Mouse (Mus musculus) left cerebral cortex, adult 11 months (tissue): Measurements from ENCODE around the gene Sf3a2.
A peak's percentile ranks its signal among the peaks of the same experiment; 100 is the strongest.
"Not testable (repeated sequence)": the region's sequence is repeated elsewhere in the genome, so short reads cannot be mapped to it uniquely, and the experiment has no call there.

ENCODE experiments used
- DNase-seq: peaks from one replicate; pipeline ENCODE4 v3.0.0; 2022; ENCODE audit warnings: low spot score

Sf3a2 gene

DNA sequence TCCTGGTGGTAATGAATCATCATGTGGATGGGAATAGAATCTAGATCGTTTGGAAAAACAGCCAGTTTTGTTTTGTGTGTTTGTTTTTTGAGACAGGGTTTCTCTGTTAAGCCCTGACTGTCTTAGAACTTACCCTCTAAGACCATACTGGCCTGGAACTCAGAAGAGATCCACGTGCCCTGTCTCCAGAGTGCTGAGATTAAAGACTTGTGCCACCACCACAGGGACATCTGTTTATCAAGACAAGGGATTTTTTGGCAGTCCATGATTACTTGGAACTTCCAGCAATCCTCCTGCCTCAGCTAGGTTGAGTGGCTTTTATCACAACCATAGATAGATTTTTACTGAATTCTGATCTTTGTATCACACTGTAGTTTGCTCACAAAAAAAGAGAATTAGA is 26.8 kb downstream of the Sf3a2 start:
- DNase-seq, result no peak

DNA sequence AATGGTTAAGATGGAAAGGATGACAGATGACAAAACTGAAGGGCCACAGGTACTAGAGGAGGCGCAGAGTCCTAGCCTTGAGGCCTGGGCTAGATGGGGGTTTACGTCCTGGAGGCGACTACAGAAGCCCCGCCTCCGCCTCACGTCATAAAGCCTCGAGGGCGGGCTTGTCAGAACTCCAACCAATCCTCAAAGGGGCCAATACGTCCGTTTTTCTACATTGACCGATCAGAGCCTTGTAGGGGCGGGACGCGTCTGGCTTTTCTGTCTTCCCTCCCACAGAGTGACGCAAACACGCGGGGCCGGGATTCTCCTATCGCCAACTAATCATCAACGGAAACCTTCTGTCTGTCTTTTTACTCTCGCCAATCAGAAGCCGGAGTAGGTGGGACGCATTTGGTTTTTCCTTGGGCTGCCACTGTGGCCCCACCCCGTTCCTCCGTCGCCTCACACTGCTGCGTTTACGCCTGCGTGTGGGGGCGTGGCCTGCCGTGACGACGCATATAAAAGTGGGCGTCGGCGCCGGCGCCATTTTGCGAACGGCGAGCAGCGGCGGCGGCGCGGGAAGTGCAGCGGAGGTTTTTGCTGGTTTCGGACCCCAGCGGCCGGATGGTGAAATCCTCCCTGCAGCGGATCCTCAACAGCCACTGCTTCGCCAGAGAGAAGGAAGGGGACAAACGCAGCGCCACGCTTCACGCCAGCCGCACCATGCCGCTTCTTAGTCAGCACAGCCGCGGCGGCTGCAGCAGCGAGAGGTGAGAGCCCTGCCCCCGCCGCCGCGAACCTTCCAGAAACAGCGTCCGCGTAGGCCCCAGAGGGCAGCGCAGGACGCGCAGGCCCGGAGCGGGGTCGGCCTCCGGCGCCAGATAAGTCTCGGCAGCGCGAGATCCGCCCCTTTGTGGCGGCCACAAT is 28.4 kb downstream of the Sf3a2 start, which contains the start of gene Oaz1:
TSS of gene Oaz1 (plus strand) at position 506 of the 912 bp plus-strand sequence.
- DNase-seq, result peak; percentile 100

DNA sequence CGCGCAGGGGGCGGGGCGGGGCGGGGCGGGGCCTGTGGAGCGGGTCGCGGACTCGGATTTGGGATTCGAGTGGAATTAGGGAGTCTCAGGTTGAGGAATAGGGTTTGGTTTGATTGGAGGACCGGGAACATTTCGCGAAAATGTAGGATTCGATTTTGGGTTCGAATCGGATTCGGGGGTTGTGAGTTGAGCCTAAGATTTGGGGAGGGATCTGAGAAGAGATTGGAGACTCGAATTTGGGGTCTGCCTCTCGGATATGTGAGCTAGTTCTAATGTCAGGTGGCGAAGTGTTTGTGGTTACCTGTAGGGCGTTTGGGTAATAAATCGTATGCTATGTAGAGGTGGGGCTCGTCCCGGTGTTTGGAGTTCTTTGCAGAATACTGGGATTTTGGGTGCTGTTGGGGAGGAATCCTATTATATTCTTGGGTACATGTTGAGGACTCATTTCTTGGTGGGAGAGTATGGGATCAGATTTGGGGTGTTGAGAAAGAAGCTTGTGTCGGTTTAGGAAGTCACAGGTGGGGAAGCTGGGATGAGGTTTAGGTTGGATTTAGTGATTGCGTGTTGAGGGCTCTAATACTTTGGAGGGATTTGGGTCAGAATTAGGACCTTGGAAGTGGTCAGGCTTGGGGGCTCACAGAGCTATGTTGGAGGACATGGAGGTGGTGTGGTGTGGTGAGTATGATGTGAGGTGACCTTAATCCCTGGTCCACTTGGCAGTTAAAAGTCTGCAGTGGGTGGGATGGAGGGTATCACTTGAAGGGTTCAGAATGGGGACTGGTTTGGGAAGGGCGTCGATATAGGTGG is 29.3 kb downstream of the Sf3a2 start:
- DNase-seq, result no peak

DNA sequence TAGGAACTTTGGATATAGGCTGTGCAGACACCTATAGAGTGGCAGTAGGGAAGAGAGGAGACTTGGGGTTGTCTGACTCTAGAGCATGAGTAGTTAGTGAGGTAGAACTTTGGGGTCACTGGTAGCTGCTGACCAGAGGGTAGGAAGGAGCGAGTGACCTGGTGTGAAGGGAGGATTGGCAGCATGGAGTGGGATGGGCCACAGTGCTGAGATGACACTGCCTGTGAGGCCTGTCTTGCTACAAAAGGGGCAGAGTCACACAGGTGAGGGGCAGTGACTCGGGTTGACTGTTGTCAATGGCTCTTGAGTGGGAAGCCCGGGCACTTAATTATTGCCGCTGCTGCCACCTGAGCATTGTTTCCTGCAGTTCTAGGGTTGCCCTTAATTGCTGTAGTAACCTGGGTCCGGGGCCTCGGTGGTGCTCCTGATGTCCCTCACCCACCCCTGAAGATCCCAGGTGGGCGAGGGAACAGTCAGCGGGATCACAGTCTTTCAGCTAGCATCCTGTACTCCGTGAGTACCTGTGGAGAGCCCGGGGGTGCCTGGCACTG is 29.9 kb downstream of the Sf3a2 start:
- DNase-seq, result no peak

DNA sequence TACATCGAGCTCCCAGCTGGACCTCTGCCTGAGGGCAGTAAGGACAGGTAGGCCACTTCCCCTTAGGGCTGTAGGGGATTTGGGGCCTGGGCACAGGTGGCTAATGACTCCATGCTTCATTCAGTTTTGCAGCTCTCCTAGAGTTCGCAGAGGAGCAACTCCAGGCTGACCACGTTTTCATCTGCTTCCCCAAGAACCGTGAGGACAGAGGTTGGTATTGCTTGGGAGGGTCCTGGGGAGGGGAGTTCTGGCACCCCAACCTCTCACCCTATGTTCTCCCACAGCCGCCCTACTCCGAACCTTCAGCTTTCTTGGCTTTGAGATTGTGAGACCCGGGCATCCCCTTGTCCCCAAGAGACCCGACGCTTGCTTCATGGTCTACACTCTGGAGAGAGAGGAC is 30.6 kb downstream of the Sf3a2 start:
- DNase-seq, result not testable (repeated sequence)

DNA sequence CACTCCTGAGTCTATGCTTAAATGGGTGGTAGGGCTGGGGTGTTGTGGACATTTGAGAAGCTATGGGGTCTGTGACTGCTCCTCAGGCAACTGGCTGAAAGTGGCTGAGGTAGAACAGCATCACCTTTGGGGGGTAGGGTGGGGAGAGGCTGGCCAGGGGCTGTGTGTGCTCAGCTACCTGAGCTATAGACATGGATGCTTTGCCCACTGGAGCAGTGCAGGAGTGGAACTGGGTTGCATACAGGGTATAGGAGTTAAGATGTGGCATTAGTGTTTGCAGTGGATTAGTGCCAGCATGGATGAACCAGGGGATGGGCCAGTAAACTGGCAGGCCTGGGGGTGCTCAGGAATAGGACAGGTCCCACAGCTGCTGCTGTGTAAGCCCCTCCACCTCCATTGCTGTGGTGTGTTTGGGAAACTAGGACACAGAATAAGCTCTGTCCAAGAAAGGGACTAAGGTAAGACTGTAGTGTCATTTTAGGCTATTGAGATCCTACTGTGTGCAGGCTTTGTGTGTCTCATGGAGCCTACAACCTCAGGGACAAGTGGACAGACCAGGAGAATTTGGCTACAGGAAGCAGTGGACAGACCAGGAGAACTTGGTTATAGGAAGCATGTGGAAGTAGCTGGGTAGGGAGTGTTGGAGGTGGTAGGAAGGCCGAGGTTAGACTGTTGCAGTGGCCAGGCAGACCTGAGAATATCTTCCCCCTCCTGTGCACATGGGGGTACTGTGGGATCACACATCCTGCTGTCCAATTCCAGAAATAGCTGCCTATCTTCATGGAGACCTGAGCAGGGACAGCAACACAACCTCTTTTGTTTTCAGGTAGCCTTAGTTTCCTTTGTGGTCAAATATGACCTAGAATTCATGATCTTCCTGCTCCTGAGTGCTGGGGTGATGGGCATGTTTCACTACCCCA is 31.6 kb downstream of the Sf3a2 start:
- DNase-seq, result no peak

DNA sequence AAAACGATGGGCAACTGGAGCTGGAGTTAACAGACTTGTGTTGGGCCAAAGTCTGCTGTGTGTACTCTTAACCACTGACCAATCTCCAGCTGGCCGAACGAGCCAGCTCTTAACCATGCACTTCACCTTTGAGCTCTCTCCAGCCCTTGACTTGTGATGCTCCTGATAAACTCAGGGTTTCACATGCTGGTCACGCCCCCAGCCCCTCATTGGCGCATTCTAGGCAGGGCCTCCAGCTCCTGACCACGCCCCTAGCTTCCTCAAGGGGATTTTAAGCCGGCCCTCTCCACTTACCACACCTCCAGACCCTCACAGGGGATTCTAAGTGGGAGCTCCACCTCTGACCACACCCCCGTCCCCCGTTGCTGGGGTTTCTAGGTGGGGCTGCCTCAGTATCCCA is 33.1 kb downstream of the Sf3a2 start:
- DNase-seq, result no peak

DNA sequence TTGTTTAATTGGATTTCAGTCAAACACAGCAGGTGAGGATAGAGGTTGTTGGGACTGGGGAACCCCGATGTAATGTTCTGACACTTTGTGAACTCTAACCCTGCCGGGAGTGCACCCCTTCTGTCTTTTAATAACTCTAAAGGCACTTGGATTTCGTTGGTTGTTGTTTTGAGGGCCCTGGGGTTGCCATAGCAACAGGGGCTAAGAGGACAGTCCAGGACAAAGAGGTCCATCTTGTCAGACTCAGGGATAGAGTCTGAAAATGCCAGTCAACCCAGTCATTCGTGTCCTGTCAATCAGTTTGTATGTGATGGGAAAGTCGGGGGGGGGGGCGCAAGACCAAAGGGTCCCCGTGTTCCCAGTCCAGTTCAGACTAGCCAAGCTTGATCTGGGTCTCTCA is 34.8 kb downstream of the Sf3a2 start:
- DNase-seq, result no peak

DNA sequence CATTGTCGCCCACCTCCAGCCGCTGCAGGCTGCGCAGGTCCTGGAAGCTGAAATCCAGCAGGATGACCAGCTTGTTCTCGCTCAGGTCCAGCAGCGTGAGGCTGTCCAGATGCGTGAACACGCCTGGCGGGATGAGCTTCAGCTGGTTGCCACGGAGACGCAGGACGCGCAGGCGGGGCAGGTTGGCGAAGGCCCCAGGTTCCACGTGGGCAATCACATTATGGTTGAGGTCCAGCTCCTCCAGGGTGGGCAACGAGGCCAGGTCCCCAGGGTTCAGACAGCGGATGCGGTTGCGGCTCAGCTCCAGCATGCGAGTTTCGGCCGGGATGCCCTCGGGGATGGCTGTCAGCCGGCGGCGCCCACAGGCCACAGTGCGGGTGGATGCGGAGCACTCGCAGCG is 37.6 kb downstream of the Sf3a2 start:
- no peak for DNase-seq

DNA sequence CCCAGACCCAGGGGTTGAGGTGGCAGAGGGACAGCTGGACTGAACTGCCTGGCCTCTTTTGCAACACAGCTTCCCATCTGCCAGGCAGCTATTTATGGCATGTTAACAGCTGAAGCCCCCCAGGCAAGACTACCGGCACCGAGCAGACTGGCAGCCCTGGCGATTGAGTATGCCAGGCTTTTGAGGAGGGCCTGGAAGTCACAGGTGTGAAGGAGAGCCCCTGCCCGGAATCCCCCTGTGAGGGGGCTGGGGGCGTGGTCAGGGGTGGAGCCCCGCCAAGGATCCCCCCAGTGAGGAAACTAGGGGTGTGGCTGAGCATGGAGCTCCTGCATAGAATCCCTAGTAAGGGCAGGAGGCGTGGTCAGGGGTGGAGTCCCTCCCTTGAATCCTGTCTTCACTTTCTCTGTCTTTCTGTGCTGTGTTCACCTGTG is 39.0 kb downstream of the Sf3a2 start:
- no peak for DNase-seq

DNA sequence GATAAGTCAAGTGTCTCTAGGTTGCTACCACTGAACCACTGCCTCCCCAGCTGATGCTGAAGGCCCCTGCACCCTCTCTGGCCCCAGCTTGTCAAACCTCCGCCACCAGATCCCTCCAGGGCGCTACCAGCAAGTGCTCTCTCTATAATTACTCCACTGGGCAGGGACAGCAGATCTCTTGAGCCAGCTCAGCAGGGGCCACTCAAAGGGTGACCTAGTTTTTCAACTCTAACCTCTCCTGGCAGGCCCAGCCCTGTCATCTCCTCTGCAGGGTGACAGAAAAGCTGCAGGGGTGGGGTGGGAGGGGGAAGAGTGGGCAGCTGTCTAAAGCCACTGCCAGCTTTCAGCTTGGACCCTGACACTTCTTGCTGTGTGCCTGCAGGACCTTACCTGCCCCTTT is 39.8 kb downstream of the Sf3a2 start:
- no peak for DNase-seq

DNA sequence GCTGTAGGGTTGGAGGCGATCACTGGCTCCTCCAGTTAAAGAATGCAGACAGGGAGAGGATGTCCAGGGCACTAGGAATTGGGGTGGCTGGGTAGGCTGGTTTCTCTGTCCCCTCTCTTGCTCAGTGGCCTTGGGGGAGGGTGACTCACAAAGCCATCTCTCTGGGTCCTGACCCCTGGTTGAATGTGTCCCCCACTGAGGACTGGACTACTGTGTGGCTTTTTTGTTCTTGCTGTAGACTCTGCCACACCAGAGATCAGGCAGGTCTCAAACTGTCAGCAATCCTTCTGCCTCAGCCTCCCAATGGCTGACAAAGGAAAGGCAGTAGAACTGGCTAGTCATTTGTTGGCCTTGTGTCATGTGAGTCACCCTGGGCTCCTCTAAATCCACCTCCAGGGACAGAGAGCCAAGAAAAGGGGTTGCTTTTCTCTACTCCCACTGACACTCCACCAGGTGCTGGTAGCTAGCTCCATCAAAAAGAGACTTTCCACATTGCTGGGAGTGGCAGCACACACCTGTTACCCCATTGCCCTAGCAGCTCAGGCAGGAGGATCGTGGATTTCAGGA is 40.4 kb downstream of the Sf3a2 start:
- no peak for DNase-seq

DNA sequence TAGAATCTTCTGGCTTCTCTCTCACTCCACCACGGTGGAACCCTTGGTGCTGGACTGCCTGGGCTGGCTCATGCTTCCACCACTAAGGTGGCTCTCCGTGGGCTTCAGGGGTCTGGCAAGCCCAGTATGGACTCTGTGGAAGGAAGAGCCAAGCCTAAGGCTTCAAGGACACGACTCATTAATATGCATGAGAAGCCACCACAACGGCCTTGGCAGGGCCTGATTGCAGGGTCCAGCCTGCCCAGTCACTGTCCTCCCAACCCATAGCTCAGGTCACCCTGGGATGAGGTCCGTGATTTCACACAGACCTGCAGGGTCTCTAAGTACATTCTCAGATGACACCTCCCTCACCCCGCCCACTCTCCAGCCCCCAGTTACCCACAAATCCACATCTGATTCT is 41.9 kb downstream of the Sf3a2 start:
- no peak for DNase-seq

DNA sequence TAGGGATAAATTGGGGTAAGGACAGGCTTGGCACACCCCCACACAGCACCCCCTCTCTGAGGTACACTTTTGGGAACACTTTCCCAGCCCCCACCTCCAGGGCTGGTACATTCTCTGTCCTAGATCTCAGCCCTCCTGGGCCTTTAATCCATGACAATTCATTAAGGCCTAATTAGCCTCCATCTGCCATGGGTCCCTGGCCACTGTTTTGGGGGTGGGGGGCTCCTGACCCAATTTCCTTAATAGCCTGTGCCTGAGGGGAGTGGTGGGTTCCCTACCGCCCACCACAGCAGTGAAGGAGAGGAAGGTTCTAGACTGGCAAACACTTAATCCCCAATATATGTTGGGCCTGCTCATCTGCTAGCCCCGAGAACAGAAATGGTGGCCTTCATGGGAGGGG is 43.7 kb downstream of the Sf3a2 start:
- no peak for DNase-seq

DNA sequence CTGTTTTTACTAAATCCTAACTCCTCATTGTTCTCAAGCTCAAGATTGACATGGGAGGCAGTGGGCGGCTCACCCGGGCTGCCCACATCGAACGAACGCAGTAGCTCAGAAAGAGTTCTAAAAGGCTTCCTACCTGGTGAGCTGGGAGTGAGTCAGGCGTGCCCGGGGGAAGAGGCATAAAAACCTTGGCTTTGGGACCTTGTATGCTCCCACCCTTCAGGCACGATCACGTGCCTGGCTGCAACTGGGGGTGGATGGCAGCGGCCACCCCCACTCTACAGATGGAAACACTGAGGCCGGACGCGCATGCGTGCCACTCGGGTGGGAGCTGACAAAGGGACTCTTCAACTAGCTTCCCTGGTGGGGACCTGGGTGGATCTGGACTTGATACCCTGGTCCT is 44.3 kb downstream of the Sf3a2 start:
- DNase-seq, result peak; percentile 55

DNA sequence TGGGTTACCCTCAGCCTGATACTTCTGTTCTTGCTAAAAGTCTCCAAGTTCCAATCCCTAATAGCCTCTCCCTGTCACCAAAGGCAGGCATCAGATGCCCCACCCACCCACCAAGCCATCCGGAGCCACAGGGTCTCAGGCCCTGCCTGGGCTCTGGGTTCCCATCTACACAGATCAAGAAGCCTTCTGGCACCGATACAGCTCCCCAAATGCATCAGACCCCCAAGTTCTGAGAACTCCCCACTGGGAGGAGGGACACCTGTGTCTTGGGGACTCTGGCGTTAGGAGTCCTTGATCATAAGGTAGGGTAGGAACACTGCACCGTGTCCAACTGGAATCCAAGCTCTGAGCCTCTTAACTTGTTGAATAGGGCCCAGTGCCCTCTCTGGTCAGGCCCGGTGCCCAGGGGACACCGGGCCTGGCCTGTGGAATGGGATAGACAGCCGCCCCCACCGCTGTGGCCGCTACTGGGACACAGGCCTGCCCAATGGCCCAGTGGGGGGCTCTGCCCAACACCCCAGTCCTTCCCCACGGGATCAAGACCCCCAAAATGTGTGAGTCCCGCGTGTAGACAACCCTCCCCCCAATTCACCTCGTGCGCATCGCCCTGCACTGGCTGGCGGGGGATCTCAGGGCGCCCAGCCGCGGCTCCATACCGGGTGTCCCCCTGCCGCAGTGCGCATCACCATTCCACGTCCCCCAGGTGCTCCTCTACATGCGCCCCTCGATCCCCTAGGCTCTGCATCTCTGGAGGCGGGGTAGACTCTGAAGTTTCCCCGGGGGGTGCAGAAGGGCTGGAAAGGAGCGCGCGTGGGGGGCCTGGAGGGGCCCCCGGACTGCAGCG is 45.3 kb downstream of the Sf3a2 start:
- DNase-seq, result no peak

DNA sequence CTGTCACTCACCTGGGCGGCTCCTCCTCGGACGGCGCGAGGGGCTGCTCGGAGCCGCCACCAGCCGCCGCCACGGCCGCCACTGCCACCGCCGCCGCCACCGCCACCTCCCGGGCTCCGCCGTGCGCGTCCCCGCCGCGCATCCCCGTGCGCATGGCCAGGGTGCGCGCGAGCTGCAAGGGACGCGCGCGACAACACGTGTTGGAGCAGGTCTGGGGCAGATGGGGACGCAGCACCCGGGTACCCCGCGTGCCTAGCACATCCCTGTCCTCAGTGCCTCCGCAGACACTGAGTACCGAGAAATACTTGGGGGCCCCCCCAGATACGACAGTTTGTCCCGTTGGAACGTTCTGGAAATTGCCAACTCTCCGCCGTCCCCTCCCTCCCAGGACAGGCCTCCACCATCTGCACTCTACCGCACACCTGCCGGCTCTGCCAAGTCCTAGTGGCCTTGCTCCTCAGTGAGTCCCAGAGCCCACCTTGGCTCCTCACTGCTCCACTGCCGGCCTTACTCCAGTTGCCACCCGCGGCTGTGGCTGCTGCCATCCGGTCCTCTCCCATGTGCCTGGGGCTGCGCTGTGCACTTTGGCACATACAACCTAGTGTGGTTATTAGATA is 46.0 kb downstream of the Sf3a2 start, which contains the start of gene Lingo3:
TSS of gene Lingo3 (minus strand) at position 109 of the 617 bp plus-strand sequence.
- DNase-seq, result no peak

DNA sequence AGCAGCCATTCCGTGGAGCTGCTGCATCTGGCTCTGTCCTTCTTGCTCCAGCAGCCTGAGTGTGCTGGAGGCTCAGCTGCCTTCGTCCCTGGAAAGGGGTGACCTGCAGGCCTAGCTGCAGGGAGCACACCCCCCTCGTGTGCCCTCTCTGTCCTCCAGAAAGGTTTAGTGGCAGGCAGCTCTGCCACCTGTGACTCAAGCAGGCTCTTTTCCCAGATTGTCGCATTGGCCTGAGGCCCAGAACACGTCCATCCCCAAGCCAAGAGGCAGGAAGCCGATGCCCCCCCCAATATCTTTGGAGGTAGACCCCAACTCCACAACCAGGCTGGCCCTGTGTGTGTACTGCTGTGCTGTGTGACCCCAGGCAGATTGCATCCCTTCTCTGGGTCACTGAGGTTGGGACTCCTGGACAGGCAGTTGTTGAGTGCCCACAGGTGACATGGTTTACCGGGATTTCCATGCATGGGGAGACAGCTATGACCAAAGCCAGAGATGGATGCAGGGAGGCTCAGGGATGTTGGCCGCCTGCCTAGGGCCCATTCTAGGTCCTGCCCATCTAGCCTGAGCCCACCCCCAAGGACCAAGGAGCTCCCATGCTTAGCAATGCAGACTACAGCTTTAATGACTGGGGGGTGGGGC is 47.2 kb downstream of the Sf3a2 start:
- no peak for DNase-seq

DNA sequence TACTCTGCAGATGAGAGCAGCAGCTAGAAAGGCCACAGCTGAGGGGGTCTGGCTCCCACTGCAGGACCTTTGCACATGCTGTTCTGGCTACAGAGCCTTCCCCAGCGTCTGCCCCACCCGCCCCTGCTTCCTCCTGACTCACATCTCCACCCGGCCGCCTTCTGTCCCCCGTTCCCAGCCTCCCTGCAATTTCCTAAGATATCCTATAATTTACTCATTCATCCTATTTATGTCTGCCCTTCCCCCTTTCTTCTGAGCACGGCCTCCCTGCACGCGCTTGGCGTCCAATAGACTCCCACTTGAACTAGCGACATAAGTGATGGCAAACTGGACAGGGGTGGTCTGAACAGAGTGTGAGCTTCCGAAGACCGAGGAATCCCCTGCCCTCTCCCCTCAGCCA is 47.7 kb downstream of the Sf3a2 start:
- DNase-seq, result no peak
